Mouse (Mus musculus): ENCODE measurements at regions not wholly inside any gene's neighbourhood (a gene's known extent, or its start where the extent isn't known, plus 50 kb on each side); places are given as distances from the start of the nearest gene placed in this dataset.
A peak's percentile ranks its signal among the peaks of the same experiment; 100 is the strongest.

DNA sequence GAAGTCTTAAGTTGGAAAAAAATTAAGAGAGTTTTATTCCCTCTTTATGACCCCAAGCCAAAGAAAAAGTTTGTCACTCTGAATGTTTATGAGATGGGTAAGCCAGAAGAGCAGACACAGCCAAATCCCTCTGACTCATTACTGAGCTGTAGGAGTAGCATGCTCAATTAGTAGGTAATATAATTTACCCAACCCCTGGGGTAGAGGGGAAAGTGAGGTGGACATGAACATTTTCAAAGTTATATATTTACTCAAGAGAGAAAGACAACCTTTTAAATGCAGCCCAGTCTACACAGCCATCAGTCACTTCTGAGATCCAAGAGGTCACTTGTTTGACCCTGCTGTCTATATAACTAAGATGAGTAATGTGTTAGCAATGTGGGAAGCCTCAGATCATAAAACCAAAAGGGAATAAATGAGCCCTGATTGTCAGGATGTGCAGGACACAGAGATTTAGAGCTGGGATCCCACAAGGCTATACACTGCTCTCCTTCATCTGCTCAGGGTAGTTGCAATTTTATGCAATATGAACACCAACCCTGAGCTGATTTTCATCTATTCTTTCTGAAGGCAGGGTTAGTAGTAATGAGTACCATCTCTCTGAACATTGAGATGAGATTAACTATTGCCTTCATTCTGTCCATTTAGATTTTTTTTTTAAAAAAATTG, 114.7 kb upstream of the Ndp start:
- H3K9ac ChIP-seq (ENCODE audit: low read length), result no peak overlapping the region
- no peaks in the 10 kb centered on the region for H3K9me3 ChIP-seq (ENCODE audit: control insufficient read depth, low read length)
- no peaks in the 10 kb centered on the region for H3K36me3 ChIP-seq (ENCODE audit: control insufficient read depth, insufficient read depth, low read length)
- no peak overlapping the region for H3K4me3 ChIP-seq (ENCODE audit: low read depth, low read length)
- H3K27ac ChIP-seq (ENCODE audit: low read depth, low read length), result no peak overlapping the region
- H3K4me1 ChIP-seq (ENCODE audit: control insufficient read depth, insufficient read depth, low read length), result no peaks in the 10 kb centered on the region
- H3K4me2 ChIP-seq (ENCODE audit: low read depth), result no peak overlapping the region
- ATAC-seq (ENCODE audit: insufficient read depth, low FRiP score, low TSS enrichment), result no peak
- no peak for DNase-seq (ENCODE audit: low spot score)
- H3K27me3 ChIP-seq (ENCODE audit: control insufficient read depth, insufficient read depth, low read length), result no peaks in the 10 kb centered on the region

DNA sequence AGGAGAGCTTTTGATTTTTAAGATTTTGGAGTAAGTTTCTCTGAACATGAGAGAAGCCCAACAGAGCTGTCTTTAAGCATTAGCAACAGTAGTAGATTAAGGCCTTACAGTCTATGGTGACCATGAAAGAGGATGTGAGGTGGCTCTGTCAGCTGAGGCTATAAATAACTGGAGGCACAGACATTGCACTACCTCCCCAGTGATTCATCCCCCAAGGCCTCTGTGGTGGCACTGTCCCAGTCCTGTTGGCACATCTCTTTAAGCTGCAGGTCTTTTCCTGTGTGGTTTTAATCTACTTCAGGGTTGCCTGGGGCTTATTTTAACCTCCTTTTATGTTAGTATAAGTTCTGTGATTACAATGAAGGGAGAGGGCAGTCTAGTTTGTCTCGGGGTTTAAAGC, 106.2 kb upstream of the Ndp start:
- 77% methylated on average over 1 of the region's 1 CpGs for WGBS
- H3K4me2 ChIP-seq (ENCODE audit: low read depth), result no peak overlapping the region
- H3K9me3 ChIP-seq (ENCODE audit: control insufficient read depth, low read length), result no peaks in the 10 kb centered on the region
- no peak for DNase-seq (ENCODE audit: low spot score)
- no peaks in the 10 kb centered on the region for H3K27me3 ChIP-seq (ENCODE audit: control insufficient read depth, insufficient read depth, low read length)
- no peaks in the 10 kb centered on the region for H3K36me3 ChIP-seq (ENCODE audit: control insufficient read depth, insufficient read depth, low read length)
- H3K27ac ChIP-seq (ENCODE audit: low read depth, low read length), result no peak overlapping the region
- H3K9ac ChIP-seq (ENCODE audit: low read length), result no peak overlapping the region
- no peak overlapping the region for H3K4me3 ChIP-seq (ENCODE audit: low read depth, low read length)
- ATAC-seq (ENCODE audit: insufficient read depth, low FRiP score, low TSS enrichment), result no peak
- no peaks in the 10 kb centered on the region for H3K4me1 ChIP-seq (ENCODE audit: control insufficient read depth, insufficient read depth, low read length)

DNA sequence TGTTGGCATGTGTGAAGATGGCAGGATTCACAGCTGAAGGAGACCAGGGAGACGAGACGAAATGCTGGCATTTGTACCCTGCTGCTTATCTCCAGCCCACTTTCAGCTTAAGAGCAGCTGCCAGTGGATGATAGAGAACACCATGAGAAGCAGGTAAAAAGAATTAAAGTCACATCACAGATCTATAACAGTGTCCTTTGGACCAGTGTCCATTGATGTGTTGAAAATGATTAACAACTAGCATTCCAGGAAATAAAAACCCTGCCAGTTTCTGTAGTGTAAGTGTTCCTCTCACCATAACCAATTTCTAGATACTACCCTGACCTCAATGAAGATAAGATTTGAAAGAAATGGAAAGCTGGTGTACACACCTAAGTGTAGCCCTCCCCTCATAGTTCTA, 97.6 kb upstream of the Ndp start:
- ATAC-seq (ENCODE audit: insufficient read depth, low FRiP score, low TSS enrichment), result no peak
- DNase-seq (ENCODE audit: low spot score), result no peak
- Histone ChIP-seq H3K27me3 (ENCODE audit: control insufficient read depth, insufficient read depth, low read length) (no peaks in the 10 kb centered on the region), H3K9me3 (ENCODE audit: control insufficient read depth, low read length) (no peaks in the 10 kb centered on the region), H3K4me1 (ENCODE audit: control insufficient read depth, insufficient read depth, low read length) (no peaks in the 10 kb centered on the region), H3K27ac (ENCODE audit: low read depth, low read length) (no peak overlapping the region), H3K4me2 (ENCODE audit: low read depth) (no peak overlapping the region), H3K4me3 (ENCODE audit: low read depth, low read length) (no peak overlapping the region), H3K9ac (ENCODE audit: low read length) (no peak overlapping the region), H3K36me3 (ENCODE audit: control insufficient read depth, insufficient read depth, low read length) (no peaks in the 10 kb centered on the region)
- 73% methylated on average over 2 of the region's 2 CpGs for WGBS

DNA sequence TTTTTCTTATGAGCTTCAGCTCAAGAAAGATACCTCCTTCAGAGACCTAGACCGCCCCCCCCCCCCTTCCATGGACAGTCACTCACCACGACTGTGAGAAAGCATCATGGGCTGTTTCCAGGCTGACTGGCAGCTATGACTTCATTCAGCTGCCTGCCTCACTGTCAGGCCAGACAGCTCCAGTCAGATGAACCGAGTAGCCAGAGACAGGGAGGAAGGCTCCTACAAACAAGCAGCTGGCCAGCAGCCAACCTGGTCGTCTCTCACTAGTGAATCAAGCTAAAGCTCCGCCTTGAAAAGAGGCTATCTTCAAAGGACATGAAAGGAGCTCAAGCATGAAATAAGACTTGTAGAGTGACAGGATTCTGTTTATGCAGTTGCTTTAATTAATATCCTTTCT, 87.0 kb upstream of the Ndp start:
- Histone ChIP-seq H3K9me3 (ENCODE audit: control insufficient read depth, low read length) (no peaks in the 10 kb centered on the region), H3K9ac (ENCODE audit: low read length) (no peak overlapping the region), H3K36me3 (ENCODE audit: control insufficient read depth, insufficient read depth, low read length) (no peaks in the 10 kb centered on the region), H3K4me2 (ENCODE audit: low read depth) (no peak overlapping the region), H3K27ac (ENCODE audit: low read depth, low read length) (no peak overlapping the region), H3K4me1 (ENCODE audit: control insufficient read depth, insufficient read depth, low read length) (no peaks in the 10 kb centered on the region), H3K4me3 (ENCODE audit: low read depth, low read length) (no peak overlapping the region), H3K27me3 (ENCODE audit: control insufficient read depth, insufficient read depth, low read length) (no peaks in the 10 kb centered on the region)
- WGBS, result 43% methylated on average over 5 of the region's 5 CpGs
- ATAC-seq (ENCODE audit: insufficient read depth, low FRiP score, low TSS enrichment) (no peak), DNase-seq (ENCODE audit: low spot score) (peak; percentile 16)
